Mouse (Mus musculus) neutrophil, adult 5-6 weeks (primary cell): ENCODE measurements around the gene Cks1brt. TPM values are rescaled to one million over a fixed set of nuclear protein-coding genes. Genes with fewer than 3 reads are reported as not detected.
"Not testable (repeated sequence)": the region's sequence is repeated elsewhere in the genome, so short reads cannot be mapped to it uniquely, and the experiment has no call there.

Experiments used
- ATAC-seq: fragments of 151-379, 151-347 bp; 2 replicates; pipeline ENCODE4 v1.8.0; 2017; ENCODE audit warnings: mild to moderate bottlenecking, moderate TSS enrichment; ENCODE audit not compliant: insufficient number of reproducible peaks, poor library complexity, low FRiP score, severe bottlenecking; ENCODE audit errors: extremely low read depth
- total RNA-seq: library from RNA; stranded (forward); fragments of 200-1000 nt; gene quantifications from 2 replicates; pipeline ENCODE4 v1.2.3, GENCODE M21; 2017

Gene Cks1brt
- total RNA-seq, result not detected in 2 replicates

GRCm38 (mm10) chr8:85151624-85152023, at the start of gene Cks1brt:
Gene Cks1brt, plus strand, starts transcription at chr8:85151924.
- ATAC-seq, result no peak

GRCm38 (mm10) chr8:85113241-85113640, 38.5 kb upstream of the Cks1brt start:
- no peak for ATAC-seq

GRCm38 (mm10) chr8:85115501-85115900, 36.2 kb upstream of the Cks1brt start:
- no peak for ATAC-seq

DNA sequence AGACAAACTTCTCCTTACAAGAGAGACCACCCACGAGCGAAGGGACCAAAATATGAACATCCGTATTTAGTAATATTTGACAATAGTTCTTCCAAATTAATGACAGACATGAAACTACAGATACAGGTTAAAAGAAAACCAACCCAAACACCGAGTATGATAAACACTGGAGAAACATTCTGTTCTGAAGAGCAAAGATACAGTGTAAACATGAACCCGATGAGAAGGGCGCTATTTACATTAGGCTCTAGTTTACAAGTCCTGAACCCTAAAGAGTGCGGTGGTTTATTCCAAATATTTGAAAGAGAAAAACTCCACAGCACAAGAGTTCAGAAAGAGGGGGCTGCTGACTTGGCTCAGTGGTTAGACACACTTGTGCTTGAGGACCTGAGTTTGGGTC, 34.7 kb upstream of the Cks1brt start:
- ATAC-seq, result no peak

DNA sequence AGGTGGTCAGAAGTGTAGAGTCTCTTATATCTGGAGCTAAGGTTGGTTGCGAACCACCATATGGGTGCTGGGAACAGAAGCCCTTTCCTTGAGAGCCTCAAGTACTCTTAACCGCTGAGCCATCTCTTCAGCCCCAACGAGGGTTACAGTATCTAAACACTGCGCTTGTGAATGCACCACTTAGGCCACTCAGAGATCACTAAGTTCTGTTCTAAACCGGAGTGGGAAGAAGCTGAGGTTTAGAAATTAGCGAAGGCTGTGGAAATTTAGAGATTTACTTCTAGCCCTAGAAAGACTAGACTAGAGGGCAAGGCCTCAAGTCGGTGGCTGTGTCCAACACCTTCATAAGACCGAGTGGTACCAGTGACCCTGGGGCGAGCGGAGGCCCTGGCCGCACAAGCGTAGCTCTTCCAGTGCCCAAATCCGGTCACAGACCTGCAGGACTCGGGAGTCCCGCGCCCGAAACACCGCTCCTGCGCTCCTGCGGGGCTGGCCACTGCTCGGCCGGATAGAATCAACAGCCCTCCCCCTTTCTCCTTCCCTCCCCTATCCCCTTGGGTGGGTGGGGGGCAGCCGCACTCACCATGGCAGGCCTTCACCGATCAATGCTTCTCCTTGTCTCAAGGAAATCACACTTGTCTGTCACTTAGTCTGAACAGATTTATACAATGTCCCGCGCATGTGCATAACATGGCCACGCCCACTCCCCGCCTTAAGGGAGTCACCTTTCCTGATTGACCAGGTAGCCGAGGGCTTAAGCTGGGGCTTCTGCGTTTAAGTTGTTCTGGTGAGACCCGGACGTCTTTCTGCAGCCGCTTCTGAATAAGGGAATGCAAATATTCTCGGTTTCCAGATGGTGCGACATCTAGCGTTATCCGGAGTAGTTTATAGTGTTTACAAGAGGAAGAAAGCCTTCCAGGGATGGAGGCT, 32.4 kb upstream of the Cks1brt start:
- ATAC-seq, result no peak

GRCm38 (mm10) chr8:85120251-85120650, 31.5 kb upstream of the Cks1brt start:
- not testable (repeated sequence) for ATAC-seq

GRCm38 (mm10) chr8:85122995-85123394, 28.7 kb upstream of the Cks1brt start, which contains the start of gene Zfp791:
Gene Zfp791, minus strand, starts transcription at chr8:85123095.
- ATAC-seq, result no peak

GRCm38 (mm10) chr8:85123691-85124090, 28.0 kb upstream of the Cks1brt start:
- no peak for ATAC-seq

- ATAC-seq, result no peak
Observed at GRCm38 (mm10) chr8:85132335-85132734, 19.4 kb upstream of the Cks1brt start.

DNA sequence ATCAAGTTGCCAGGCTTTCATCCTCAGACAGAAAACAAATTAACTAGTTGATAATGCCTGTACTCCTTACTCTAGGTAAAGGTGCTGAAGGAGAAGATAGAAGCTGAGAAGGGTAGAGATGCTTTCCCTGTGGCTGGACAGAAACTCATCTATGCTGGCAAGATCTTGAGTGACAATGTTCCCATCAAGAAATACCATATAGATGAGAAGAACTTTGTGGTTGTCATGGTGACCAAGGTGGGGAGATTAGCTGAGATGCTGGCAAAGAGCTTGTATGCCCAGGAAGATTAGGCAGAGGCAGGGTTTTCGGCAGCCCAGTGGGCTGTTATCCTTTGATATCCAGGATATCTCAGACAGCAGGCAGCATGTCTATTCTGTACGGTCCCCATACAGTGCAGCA, 16.0 kb upstream of the Cks1brt start:
- ATAC-seq, result not testable (repeated sequence)

DNA sequence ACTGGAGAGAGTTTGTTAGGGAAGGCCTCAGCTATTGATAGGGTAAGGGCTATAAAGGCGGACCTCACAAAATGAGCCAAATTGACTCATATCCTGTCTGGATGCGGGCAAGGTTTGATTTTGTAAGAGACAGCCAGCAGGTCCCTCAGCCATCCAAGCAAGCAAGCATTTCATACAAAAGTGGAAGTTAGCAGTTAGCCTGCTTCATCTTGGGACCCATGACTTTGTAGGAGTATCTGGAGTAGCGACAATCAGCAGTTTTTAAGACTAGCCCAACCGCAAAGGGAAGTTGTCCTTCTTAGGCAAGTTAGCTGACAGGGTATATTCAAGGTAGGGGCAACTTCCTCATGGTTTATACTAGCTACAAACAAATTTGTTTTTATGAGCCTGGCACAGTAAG, 9.2 kb upstream of the Cks1brt start:
- peak; percentile 99 for ATAC-seq

DNA sequence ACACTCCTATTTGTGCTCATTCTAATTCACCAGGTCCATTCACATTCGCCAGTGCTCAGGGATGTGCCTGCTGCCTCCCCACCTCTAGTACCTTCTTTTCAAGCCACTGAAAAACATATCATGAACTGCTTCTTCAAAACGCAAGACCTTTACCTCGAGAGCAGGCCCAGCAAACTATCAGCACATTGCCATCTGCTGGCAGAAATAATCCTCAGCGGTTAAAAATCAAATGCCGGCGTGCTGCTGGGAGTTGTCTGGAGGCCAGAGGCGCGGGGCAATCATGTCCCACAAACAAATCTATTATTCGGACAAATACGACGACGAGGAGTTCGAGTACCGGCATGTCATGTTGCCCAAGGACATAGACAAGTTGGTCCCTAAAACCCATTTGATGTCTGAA, 19.6 kb downstream of the Cks1brt start:
- peak; percentile 41; the same call in 1 of the 2 replicates for ATAC-seq

DNA sequence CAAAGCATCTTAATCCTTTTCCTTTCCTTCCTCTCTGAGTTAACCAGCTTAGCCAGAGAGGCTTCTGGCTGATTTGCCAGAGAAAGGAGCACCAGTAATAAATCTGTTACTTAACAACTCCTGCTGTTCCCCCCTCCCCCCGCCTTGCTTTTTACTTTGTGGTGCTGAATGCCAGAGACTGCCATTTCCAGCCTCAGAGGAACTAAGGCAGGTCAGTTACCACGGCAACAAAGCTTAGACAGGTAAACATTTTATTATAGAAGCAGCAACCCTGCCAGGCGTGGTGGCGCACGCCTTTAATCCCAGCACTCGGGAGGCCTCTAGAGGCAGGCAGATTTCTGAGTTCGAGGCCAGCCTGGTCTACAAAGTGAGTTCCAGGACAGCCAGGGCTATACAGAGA, 24.2 kb downstream of the Cks1brt start:
- ATAC-seq, result no peak

DNA sequence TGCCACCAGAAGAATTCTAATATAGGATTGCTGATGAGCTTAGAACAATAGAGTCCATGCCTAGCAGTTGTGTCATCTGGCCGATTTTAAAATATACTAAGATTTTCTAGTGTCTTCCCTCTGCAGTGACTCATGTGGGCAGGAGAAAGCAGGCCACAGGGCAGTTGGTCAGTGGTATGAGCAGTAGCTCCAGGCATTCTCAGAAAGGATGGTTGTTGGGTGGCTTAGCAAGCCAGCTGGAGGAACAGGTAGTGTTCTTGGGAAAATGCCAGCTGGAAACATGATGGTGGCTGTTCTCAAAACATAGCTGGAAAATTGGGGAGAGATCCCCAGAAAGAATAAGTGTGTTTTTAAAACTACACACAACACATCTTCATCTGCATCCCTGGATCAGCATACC, 40.6 kb downstream of the Cks1brt start:
- no peak for ATAC-seq

GRCm38 (mm10) chr8:85220220-85220619, 68.5 kb downstream of the Cks1brt start:
- no peak for ATAC-seq

- no peak for ATAC-seq
Observed at GRCm38 (mm10) chr8:85220992-85221391, 69.3 kb downstream of the Cks1brt start.

Other genes with a start within 250 kb of the Cks1brt start
- not detected in 2 replicates for gene Klf1, start 250.0 kb upstream of the Cks1brt start, total RNA-seq
- 31.7 and 34.7 TPM in 2 replicates for gene Dnase2a, start 243.4 kb upstream of the Cks1brt start, total RNA-seq
- 0.12 and 0.23 TPM in 2 replicates for gene Mast1, start 214.6 kb upstream of the Cks1brt start, total RNA-seq
- gene Rtbdn, start 204.9 kb upstream of the Cks1brt start, total RNA-seq, result not detected in 2 replicates
- gene Gm49661, start 182.5 kb upstream of the Cks1brt start, total RNA-seq, result not detected in 2 replicates
- 92.5 and 96.9 TPM in 2 replicates for gene Prdx2, start 182.3 kb upstream of the Cks1brt start, total RNA-seq
- gene Rnaseh2a, start 182.2 kb upstream of the Cks1brt start, total RNA-seq, result 26.5 and 36.0 TPM in 2 replicates
- 867 and 1,013 TPM in 2 replicates for gene Junb, start 173.2 kb upstream of the Cks1brt start, total RNA-seq
- 8.6 and 12.0 TPM in 2 replicates for gene Hook2, start 161.3 kb upstream of the Cks1brt start, total RNA-seq
- not detected in 2 replicates for gene Best2, start 137.4 kb upstream of the Cks1brt start, total RNA-seq
- gene Asna1, start 126.6 kb upstream of the Cks1brt start, total RNA-seq, result 38.9 and 43.1 TPM in 2 replicates
- gene Trir, start 125.1 kb upstream of the Cks1brt start, total RNA-seq, result 124 and 193 TPM in 2 replicates
- 16.9 TPM in 2 replicates for gene Tnpo2, start 115.0 kb upstream of the Cks1brt start, total RNA-seq
- gene Fbxw9, start 91.9 kb upstream of the Cks1brt start, total RNA-seq, result 6.3 and 7.9 TPM in 2 replicates
- gene Gm5741, start 83.9 kb upstream of the Cks1brt start, total RNA-seq, result not detected in 2 replicates
- gene Dhps, start 80.2 kb upstream of the Cks1brt start, total RNA-seq, result 41.9 and 48.2 TPM in 2 replicates
- gene Wdr83os, start 71.2 kb upstream of the Cks1brt start, total RNA-seq, result 22.0 and 23.6 TPM in 2 replicates
- 15.8 and 17.6 TPM in 2 replicates for gene Wdr83, start 70.6 kb upstream of the Cks1brt start, total RNA-seq
- 192 and 197 TPM in 2 replicates for gene Man2b1, start 68.7 kb upstream of the Cks1brt start, total RNA-seq
- gene Zfp791, start 28.8 kb upstream of the Cks1brt start, total RNA-seq, result not detected in 2 replicates
- not detected in 2 replicates for gene Olfr371, start 74.1 kb downstream of the Cks1brt start, total RNA-seq
- 20.3 and 21.1 TPM in 2 replicates for gene Orc6, start 147.7 kb downstream of the Cks1brt start, total RNA-seq
- gene Vps35, start 147.9 kb downstream of the Cks1brt start, total RNA-seq, result 79.3 and 86.3 TPM in 2 replicates
- 0.25 and 0.47 TPM in 2 replicates for gene Mylk3, start 234.4 kb downstream of the Cks1brt start, total RNA-seq